In the genomic region with DNA sequence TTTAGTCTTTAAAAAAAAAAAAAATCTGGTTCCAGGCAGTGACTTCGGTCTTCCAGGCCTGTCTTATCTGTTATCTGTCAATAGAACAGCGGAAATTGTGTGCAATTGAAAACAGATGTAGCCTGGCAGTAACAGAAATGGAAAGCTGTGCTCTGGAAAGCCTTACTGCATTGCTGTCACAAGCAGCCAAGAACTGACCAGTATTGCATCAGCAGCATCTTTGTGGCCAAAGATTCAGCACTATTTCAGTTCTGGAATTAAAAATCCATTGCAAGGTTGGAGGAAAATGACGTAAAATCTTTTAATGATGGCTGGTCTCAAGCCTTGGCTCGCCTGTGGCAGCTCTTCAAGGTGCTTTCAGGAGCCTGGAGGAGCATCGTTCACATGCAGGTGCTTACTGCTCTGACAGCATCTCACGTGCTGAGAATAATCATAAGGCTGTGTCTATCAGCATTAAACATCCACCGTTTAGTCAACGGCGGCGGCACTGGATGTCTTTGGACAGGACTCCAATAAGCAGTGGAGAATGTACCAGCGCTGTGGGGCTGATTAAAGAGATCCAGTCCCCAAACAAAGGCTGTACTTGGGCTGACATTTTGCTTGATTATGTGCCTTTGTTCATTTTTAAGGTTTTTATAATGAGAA, we compare ENCODE assay signal across 9 mouse cellular contexts.
DNase-seq lines count a peak whose midpoint lies in the region; ATAC-seq and TF ChIP-seq lines count a peak whose summit lies in the region.
"Had no signal": no experiment of that assay in that cellular context is flagged by ENCODE, and none has a peak within 500 bp of the region (broad histone marks: within the 10 kb centered on the region; RNA-seq: fewer than 3 reads in every experiment).

No protein-coding gene starts in this region.

- no peak for TF ChIP-seq POLR2A in cortical plate, adult 2 months (IDR thresholded peaks at IDR 0.05; ENCODE audit: extremely low read depth, insufficient read depth, low read length)

- H3K4me3 ChIP-seq in heart, embryonic 10.5 days: no peak overlapping the region
- H3K4me3 ChIP-seq in cortical plate, adult 2 months (ENCODE audit: insufficient read depth, low read length): no peak overlapping the region
- H3K4me3 ChIP-seq in heart, embryonic 16.5 days (ENCODE audit: low read length): no peak overlapping the region
- H3K4me3 ChIP-seq in liver, embryonic 12.5 days: no peak overlapping the region

- no peak overlapping the region for H3K4me2 ChIP-seq in heart, embryonic 16.5 days (ENCODE audit: low read depth, low read length)
- H3K4me2 ChIP-seq in liver, embryonic 12.5 days: no peak overlapping the region

- DNase-seq in heart, adult 11 months: peak; percentile 95
- no peak for DNase-seq in heart, embryonic 10.5 days (ENCODE audit: low spot score)
- peak; percentile 37 for DNase-seq in lung, postnatal 36 days
- DNase-seq in thymus, postnatal 36 days: no peak
- DNase-seq in cerebellum, postnatal 4 days (ENCODE audit: low spot score in 2 of 2): no peak
- DNase-seq: kidney, adult 9 months had no signal

- no peak for TF ChIP-seq CTCF in cortical plate, adult 2 months (IDR thresholded peaks at IDR 0.05; ENCODE audit: extremely low read depth, insufficient read depth, low read length)

- no peaks in the 10 kb centered on the region for H3K9me3 ChIP-seq in heart, embryonic 10.5 days
- H3K9me3 ChIP-seq in heart, embryonic 16.5 days (replicated peaks; ENCODE audit: control insufficient read depth, low read length): no peaks in the 10 kb centered on the region
- no peaks in the 10 kb centered on the region for H3K9me3 ChIP-seq in liver, embryonic 12.5 days (replicated peaks)

- peaks cover 6% of the 10 kb centered on the region; the same call in 1 of the 2 replicates for H3K4me1 ChIP-seq in heart, embryonic 10.5 days
- H3K4me1 ChIP-seq in cortical plate, adult 2 months (ENCODE audit: control insufficient read depth, insufficient read depth, low read length): peaks cover 8% of the 10 kb centered on the region
- no peaks in the 10 kb centered on the region for H3K4me1 ChIP-seq in heart, embryonic 16.5 days (ENCODE audit: control insufficient read depth, insufficient read depth, low read length)
- H3K4me1 ChIP-seq in liver, embryonic 12.5 days: no peaks in the 10 kb centered on the region

- no peak overlapping the region for H3K9ac ChIP-seq in heart, embryonic 16.5 days (ENCODE audit: low read length)
- H3K9ac ChIP-seq in liver, embryonic 12.5 days: no peak overlapping the region

- 63% methylated on average over 11 of the region's 11 CpGs for WGBS in heart, embryonic 10.5 days
- 55% methylated on average over 11 of the region's 11 CpGs for WGBS in heart, embryonic 16.5 days
- WGBS in liver, embryonic 12.5 days (ENCODE audit: insufficient replicate concordance): 62% methylated on average over 11 of the region's 11 CpGs

- no peak overlapping the region for H3K27ac ChIP-seq in heart, embryonic 10.5 days
- peak overlapping the region; percentile 36; the same call in 1 of the 2 replicates for H3K27ac ChIP-seq in cortical plate, adult 2 months (ENCODE audit: insufficient read depth, low read length)
- H3K27ac ChIP-seq in heart, embryonic 16.5 days (ENCODE audit: low read length): peak overlapping the region; percentile 2; the same call in 1 of the 2 replicates
- H3K27ac ChIP-seq in liver, embryonic 12.5 days: no peak overlapping the region

- H3K36me3 ChIP-seq in heart, embryonic 10.5 days: no peaks in the 10 kb centered on the region
- no peaks in the 10 kb centered on the region for H3K36me3 ChIP-seq in heart, embryonic 16.5 days (ENCODE audit: control insufficient read depth, insufficient read depth)
- no peaks in the 10 kb centered on the region for H3K36me3 ChIP-seq in liver, embryonic 12.5 days

- H3K27me3 ChIP-seq in heart, embryonic 10.5 days (ENCODE audit: insufficient read depth, poor library complexity, severe bottlenecking): no peaks in the 10 kb centered on the region
- H3K27me3 ChIP-seq in heart, embryonic 16.5 days (ENCODE audit: control insufficient read depth, insufficient read depth, low read length): no peaks in the 10 kb centered on the region
- no peaks in the 10 kb centered on the region for H3K27me3 ChIP-seq in liver, embryonic 12.5 days (replicated peaks)

- ATAC-seq in heart, embryonic 16.5 days (replicated peaks; ENCODE audit: extremely low read depth, insufficient read depth, low FRiP score): no peak; the same call in 1 of the 2 replicates
- ATAC-seq in liver, embryonic 12.5 days: no peak

Comparison
In these comparisons a context has a peak if more than half of its experiments do, and no peak if none do; other contexts are left out.
1. DNase-seq: peak in heart, adult 11 months (single experiment) and lung, postnatal 36 days (single experiment); none in heart, embryonic 10.5 days (single experiment), thymus, postnatal 36 days (0 of 2) and cerebellum, postnatal 4 days (0 of 2).
2. H3K27ac ChIP-seq: peak in cortical plate, adult 2 months (single experiment) and heart, embryonic 16.5 days (single experiment); none in heart, embryonic 10.5 days (single experiment) and liver, embryonic 12.5 days (single experiment).